Mouse (Mus musculus) limb, embryonic 12.5 days (tissue): Measurements from ENCODE around the gene Gm10217. TPM values are rescaled to one million over a fixed set of nuclear protein-coding genes. Genes with fewer than 3 reads are reported as not detected.

Experiments
- ATAC-seq: fragments of 200-750 bp; cut with Nextera tagmentation; 2 replicates; pipeline ENCODE4 v1.8.0; 2017; ENCODE audit warnings: low read depth, moderate TSS enrichment; ENCODE audit not compliant: insufficient number of reproducible peaks, insufficient read depth, low FRiP score, low TSS enrichment
- H3K27ac ChIP-seq: fragments of 300-500 bp; sonication (generic); 2 replicates; pipeline ENCODE4 v1.5.1; 2016; ENCODE audit warnings: mild to moderate bottlenecking, moderate library complexity
- H3K27me3 ChIP-seq: fragments of 300-500 bp; sonication (generic); 2 replicates; pipeline ENCODE4 v1.6.1; 2016; ENCODE audit warnings: mild to moderate bottlenecking, moderate library complexity
- H3K36me3 ChIP-seq: fragments of 300-500 bp; sonication (generic); 2 replicates; pipeline ENCODE4 v1.6.1; 2016; ENCODE audit warnings: mild to moderate bottlenecking, moderate library complexity
- H3K4me1 ChIP-seq: fragments of 300-500 bp; sonication (generic); replicated peaks from 2 replicates; pipeline ENCODE4 v1.6.1; 2016
- H3K4me2 ChIP-seq: fragments of 300-500 bp; sonication (generic); 2 replicates; pipeline ENCODE4 v1.6.1; 2016; ENCODE audit warnings: mild to moderate bottlenecking, moderate library complexity
- H3K4me3 ChIP-seq: fragments of 300-500 bp; sonication (generic); replicated peaks from 2 replicates; pipeline ENCODE4 v1.5.1; 2016; ENCODE audit warnings: mild to moderate bottlenecking
- H3K9ac ChIP-seq: fragments of 300-500 bp; sonication (generic); replicated peaks from 2 replicates; pipeline ENCODE4 v1.6.1; 2016; ENCODE audit warnings: mild to moderate bottlenecking, moderate library complexity
- H3K9me3 ChIP-seq: fragments of 300-500 bp; sonication (generic); 2 replicates; pipeline ENCODE4 v1.6.1; 2016; ENCODE audit warnings: mild to moderate bottlenecking, moderate library complexity
- WGBS: fragments of 180-500 bp; shearing (Covaris S2); methylation state at CpG from one replicate; pipeline ENCODE4 v1.1.7; 2016; 5-methylcytosine and 5-hydroxymethylcytosine counted together
- polyA plus RNA-seq: library from polyadenylated mRNA; unstranded; fragments of >200 nt; fragmentation: Nextera tagmentation; extraction: Ambion mirVana; gene quantifications from 2 replicates; pipeline ENCODE4 v1.2.1, GENCODE M21; 2016

The Gm10217 gene
- not detected in 2 replicates for polyA plus RNA-seq

DNA sequence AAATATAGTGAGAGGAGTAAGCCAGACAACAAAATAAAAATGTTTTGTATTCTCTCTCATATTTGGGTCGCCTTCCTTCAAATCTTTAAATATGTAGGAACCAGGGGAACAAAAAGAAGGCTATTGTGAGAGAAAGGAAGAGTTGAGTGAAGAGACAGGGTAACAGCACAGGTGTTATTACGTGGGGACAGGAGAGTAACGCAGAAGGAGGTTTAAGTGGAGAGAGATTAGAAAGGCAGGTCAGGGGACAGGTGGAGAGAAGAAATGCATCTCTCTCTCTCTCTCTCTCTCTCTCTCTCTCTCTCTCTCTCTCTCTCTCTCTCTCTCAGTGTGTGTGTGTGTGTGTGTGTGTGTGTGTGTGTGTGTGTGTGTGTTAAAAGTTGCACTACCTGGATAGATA is at the start of gene Gm10217:
Gene Gm10217, plus strand, starts transcription at position 301 of the 400 bp plus-strand sequence.
- H3K9me3 ChIP-seq: no peaks in the 10 kb centered on the region
- 86% methylated on average over 3 of the region's 3 CpGs for WGBS
- no peak for ATAC-seq
- H3K4me1 ChIP-seq: no peaks in the 10 kb centered on the region
- no peaks in the 10 kb centered on the region for H3K36me3 ChIP-seq
- no peak within 1 kb of the TSS for H3K9ac ChIP-seq
- no peak within 1 kb of the TSS for H3K4me2 ChIP-seq
- no peaks in the 10 kb centered on the region for H3K27me3 ChIP-seq
- no peak within 1 kb of the TSS for H3K27ac ChIP-seq
- H3K4me3 ChIP-seq: no peak within 1 kb of the TSS

DNA sequence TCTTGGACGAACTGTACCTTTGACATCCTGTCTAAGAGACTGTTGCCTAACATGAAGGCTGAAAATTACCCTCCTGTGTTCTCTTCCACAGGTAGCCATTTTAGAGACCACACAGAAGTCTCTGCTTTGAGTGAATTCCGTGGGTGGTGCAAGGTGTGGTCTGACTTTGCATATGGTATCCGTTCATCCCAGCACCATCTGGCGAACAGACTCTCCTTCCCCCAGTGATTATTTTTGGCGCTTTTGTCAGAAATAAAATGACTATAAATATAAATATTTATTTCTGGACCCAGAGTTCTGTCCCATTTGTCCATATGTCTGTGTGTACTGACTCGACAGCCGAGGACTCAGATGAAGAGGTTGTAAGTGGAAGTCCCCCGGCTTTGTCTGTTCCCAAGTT is 39.3 kb upstream of the Gm10217 start:
- no peak for ATAC-seq
- 64% methylated on average over 8 of the region's 8 CpGs for WGBS

DNA sequence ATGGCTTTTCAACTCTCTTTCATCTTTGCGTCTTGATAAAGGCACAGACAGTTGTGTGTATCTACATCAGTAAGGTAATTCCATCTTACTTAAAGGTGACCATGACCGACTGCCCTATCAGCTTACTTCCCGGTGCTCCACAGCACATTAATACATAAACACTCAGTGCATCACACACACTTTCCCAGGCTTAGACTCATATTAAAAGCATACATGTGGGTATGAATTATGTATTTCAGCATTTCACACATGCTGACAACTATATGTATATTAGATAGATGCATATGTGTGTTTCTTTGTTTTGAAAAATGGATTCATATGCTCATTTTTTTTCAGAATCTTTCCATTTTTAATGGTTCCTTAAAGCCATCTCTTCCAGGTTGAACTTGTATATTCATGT is 23.8 kb upstream of the Gm10217 start:
- no peaks in the 10 kb centered on the region for H3K36me3 ChIP-seq
- ATAC-seq: no peak
- no peak overlapping the region for H3K4me3 ChIP-seq
- no peak overlapping the region for H3K4me2 ChIP-seq
- H3K9me3 ChIP-seq: no peaks in the 10 kb centered on the region
- H3K9ac ChIP-seq: no peak overlapping the region
- H3K27me3 ChIP-seq: no peaks in the 10 kb centered on the region
- no peaks in the 10 kb centered on the region for H3K4me1 ChIP-seq
- no peak overlapping the region for H3K27ac ChIP-seq
- 93% methylated on average over 3 of the region's 3 CpGs for WGBS

More for the DNA sequence above, 39.3 kb upstream of the Gm10217 start:
- Histone ChIP-seq H3K27me3 (no peaks in the 10 kb centered on the region), H3K27ac (no peak overlapping the region), H3K36me3 (no peaks in the 10 kb centered on the region), H3K4me2 (no peak overlapping the region), H3K4me1 (no peaks in the 10 kb centered on the region), H3K4me3 (no peak overlapping the region), H3K9ac (no peak overlapping the region), H3K9me3 (no peaks in the 10 kb centered on the region)

DNA sequence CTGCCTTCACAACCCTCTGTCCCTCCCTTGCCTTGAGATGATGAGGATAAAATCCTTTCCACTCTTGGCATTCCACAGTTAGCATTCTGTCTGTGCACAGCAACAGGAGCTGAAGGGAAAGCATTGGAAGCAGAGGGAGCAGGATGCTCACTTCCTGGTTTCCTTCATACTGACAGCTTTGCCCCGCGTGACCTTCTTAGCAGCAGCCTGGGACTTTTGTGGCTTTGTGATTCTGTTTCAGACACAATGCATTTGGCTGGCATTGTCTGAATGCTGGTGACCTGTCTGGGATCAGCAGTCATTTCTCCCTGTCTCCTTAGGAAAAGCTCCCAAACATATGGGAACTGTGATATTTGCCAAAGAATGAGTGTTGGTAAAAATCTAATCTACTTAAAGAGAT is 4.8 kb upstream of the Gm10217 start:
- Histone ChIP-seq H3K9me3 (no peaks in the 10 kb centered on the region), H3K4me1 (no peaks in the 10 kb centered on the region), H3K4me3 (no peak overlapping the region), H3K9ac (no peak overlapping the region), H3K27ac (no peak overlapping the region), H3K36me3 (no peaks in the 10 kb centered on the region), H3K4me2 (no peak overlapping the region), H3K27me3 (no peaks in the 10 kb centered on the region)
- no peak for ATAC-seq
- WGBS: 30% methylated on average over 2 of the region's 2 CpGs

DNA sequence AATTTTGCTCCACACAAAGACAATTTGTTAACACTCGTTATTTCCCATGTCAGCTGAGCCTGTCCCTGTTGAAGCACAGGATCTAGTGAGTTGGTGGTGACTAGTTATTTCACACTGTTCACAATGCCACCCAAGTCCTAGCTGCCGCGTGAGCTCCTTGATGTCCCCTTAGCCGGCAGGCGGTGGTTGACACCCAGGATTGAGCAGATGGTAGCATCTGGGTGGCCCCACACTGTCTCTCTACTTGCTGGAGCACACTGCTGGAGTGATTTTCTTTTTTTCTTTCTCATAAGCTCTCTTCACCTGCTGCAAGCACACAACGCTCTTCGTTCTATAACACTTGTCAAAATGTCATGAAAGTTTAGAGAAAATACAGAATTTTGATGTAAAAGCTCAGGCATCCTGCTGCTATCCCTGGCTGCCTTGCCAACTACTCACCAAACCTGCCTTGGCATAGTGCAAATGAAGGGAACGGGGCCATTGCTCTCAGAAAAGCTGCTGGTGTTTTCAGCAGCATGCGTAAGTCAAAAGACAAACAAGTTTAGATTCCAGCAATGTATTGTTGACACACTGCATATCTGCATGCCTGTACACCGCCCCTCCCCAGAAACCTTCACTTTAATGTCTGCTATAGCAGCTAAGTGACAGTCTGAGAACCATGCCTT is 3.4 kb upstream of the Gm10217 start:
- no peak overlapping the region for H3K4me3 ChIP-seq
- no peak overlapping the region for H3K4me2 ChIP-seq
- no peaks in the 10 kb centered on the region for H3K9me3 ChIP-seq
- H3K4me1 ChIP-seq: no peaks in the 10 kb centered on the region
- WGBS: 61% methylated on average over 10 of the region's 10 CpGs
- no peaks in the 10 kb centered on the region for H3K36me3 ChIP-seq
- no peaks in the 10 kb centered on the region for H3K27me3 ChIP-seq
- no peak overlapping the region for H3K9ac ChIP-seq
- no peak overlapping the region for H3K27ac ChIP-seq
- no peak for ATAC-seq

DNA sequence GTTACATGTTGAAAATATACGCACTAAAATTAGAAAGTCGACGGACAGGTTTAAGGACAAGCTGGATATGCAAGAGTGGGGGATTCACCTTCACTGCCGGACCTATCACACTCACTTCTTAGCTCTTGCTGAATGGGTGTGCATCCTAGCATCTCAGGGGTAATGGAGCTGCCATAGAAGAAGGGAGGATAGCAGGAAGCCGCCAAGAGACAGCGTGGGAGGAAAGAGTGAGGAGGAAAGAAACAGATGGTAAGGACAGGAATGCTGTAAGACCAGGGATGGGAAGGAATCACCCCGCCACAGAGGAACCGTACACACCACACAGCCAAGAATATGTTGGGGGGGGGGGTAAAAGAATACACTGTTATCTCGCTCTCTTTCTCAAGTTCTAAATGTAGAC is 1.1 kb downstream of the Gm10217 start:
- no peak overlapping the region for H3K9ac ChIP-seq
- no peaks in the 10 kb centered on the region for H3K9me3 ChIP-seq
- no peak for ATAC-seq
- no peaks in the 10 kb centered on the region for H3K27me3 ChIP-seq
- no peaks in the 10 kb centered on the region for H3K36me3 ChIP-seq
- 88% methylated on average over 9 of the region's 9 CpGs for WGBS
- no peaks in the 10 kb centered on the region for H3K4me1 ChIP-seq
- no peak overlapping the region for H3K4me2 ChIP-seq
- H3K27ac ChIP-seq: no peak overlapping the region
- no peak overlapping the region for H3K4me3 ChIP-seq

DNA sequence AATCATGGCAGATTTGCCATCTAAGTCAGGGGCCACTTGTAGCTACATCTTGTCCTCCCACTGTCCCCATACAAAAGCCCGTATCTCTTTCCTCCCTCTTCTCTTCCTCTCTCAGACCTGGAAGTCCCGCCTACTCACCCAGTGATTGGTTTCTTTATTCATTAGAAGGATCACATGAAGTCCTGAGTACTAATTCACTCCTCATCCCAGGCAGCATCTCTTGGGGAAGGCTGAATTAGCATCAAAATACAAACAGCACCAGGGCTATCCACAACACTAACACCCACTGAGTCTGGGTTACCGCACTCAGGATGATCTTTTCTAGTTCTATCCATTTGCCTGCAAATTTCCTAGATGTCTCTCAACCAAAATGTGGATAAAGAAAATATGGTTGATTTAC is 4.0 kb downstream of the Gm10217 start:
- no peak overlapping the region for H3K4me3 ChIP-seq
- 73% methylated on average over 3 of the region's 3 CpGs for WGBS
- no peak overlapping the region for H3K9ac ChIP-seq
- no peaks in the 10 kb centered on the region for H3K27me3 ChIP-seq
- H3K36me3 ChIP-seq: no peaks in the 10 kb centered on the region
- H3K27ac ChIP-seq: no peak overlapping the region
- H3K4me1 ChIP-seq: no peaks in the 10 kb centered on the region
- no peak overlapping the region for H3K4me2 ChIP-seq
- no peaks in the 10 kb centered on the region for H3K9me3 ChIP-seq
- no peak for ATAC-seq

DNA sequence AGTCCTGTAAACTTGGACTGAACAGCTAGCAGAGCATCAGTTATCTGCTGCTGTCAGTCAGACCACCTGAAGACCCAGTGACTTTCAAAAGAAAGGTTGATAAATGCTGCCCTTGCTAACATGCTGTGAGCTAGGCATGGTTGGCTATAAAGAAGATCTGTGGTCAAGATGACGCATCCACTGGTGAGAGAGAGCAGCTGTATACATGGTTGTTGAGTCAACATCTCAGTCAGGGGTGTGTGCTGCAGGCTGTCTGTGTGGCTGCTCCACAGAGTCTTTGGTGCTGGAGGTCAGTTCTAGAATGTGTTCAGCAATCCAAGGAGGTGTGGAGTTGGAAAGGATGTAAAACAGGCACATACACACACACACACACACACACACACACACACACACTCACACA is 12.2 kb downstream of the Gm10217 start:
- no peak for ATAC-seq
- Histone ChIP-seq H3K27ac (no peak overlapping the region), H3K9me3 (no peaks in the 10 kb centered on the region), H3K4me3 (no peak overlapping the region), H3K27me3 (no peaks in the 10 kb centered on the region), H3K4me2 (no peak overlapping the region), H3K9ac (no peak overlapping the region), H3K36me3 (no peaks in the 10 kb centered on the region), H3K4me1 (peaks cover 8% of the 10 kb centered on the region)
- WGBS: 81% methylated on average over 1 of the region's 1 CpGs

DNA sequence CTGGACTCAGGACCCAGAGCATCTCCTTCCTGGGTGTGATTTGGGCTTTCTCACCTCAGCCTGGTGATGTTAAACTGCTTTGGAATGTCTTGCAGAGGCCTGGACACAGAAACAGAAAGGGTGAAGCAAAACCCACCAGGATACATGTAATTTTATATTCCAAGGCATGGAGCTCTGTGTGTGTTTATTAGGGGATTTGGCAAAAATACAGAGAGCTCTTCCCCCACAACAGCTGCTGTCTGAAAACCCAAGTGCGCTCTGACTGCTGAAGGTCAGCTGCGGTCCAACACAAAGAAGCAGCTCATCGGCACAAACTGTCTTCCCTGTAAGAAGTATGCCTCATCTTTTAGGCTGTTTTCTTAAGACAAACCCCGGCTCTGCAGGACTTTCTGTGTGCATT is 15.9 kb downstream of the Gm10217 start:
- Histone ChIP-seq H3K4me1 (peaks cover 8% of the 10 kb centered on the region), H3K4me3 (no peak overlapping the region), H3K9me3 (no peaks in the 10 kb centered on the region), H3K9ac (no peak overlapping the region), H3K27ac (no peak overlapping the region), H3K36me3 (no peaks in the 10 kb centered on the region), H3K4me2 (no peak overlapping the region), H3K27me3 (no peaks in the 10 kb centered on the region)
- ATAC-seq: no peak
- WGBS: 49% methylated on average over 4 of the region's 4 CpGs

DNA sequence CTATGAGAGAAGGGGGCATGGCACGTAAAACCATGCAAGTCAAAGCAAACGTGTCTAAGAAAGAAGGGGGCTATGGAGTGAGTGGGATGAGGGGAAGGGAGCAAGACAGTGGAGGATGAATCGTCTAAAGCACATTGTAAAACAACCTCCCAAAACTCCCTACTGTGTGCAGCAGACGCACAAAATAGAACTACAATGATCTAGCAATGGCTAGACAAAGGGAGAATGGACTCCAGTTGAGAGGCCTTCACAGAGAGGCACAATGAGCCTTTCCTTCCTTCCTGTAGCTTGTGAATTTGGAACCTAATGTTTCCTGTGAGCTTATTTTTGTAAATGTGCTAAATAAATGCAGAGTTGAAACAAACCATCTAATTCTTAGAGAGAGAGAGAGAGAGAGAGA is 22.7 kb downstream of the Gm10217 start:
- Histone ChIP-seq H3K27me3 (no peaks in the 10 kb centered on the region), H3K27ac (no peak overlapping the region), H3K36me3 (no peaks in the 10 kb centered on the region), H3K4me1 (no peaks in the 10 kb centered on the region), H3K4me3 (no peak overlapping the region), H3K4me2 (no peak overlapping the region), H3K9me3 (no peaks in the 10 kb centered on the region), H3K9ac (no peak overlapping the region)
- WGBS: 78% methylated on average over 4 of the region's 4 CpGs
- no peak for ATAC-seq

DNA sequence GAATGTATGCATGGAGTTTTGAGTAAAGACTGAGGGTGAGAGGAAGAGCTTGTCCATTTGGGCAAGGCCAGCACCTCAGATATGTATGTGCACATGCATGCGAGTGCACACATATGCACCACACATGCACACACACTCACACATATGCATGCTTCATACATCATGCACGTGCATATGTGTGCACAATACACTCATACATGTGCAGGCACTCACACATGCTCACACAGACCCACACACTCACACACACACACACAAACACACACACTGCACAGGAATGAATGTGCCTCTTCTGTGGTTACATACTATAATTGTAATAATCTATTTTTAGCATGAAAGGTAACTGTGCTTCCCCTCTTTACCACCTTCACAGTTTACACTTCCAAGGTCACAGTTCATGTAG is 35.1 kb downstream of the Gm10217 start:
- 90% methylated on average over 2 of the region's 2 CpGs for WGBS
- H3K36me3 ChIP-seq: no peaks in the 10 kb centered on the region
- H3K4me1 ChIP-seq: no peaks in the 10 kb centered on the region; the same call in 1 of the 2 replicates
- no peak for ATAC-seq
- H3K4me2 ChIP-seq: no peak overlapping the region
- no peak overlapping the region for H3K27ac ChIP-seq
- no peaks in the 10 kb centered on the region for H3K9me3 ChIP-seq
- no peaks in the 10 kb centered on the region for H3K27me3 ChIP-seq
- no peak overlapping the region for H3K4me3 ChIP-seq
- no peak overlapping the region for H3K9ac ChIP-seq

DNA sequence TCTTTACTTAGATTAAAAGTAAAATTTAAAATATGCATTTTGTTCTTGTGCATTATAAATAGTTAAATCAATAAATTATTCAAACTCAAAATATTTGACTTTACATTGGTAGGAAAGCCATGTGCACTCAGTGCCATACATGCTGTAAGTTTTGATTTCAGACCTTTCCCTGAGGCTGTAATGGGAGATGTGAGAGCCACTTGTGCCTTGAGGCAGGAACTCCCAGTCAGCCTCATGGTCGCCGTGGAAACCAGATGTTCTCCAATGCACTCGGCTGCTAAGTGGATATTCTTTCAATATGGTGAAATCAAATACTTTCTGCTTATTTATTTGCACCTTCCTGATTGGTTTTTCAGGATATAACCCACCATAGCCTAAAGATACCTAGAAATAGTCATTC is 35.6 kb downstream of the Gm10217 start:
- 47% methylated on average over 3 of the region's 3 CpGs for WGBS
- ATAC-seq: no peak

More for the DNA sequence above, 35.6 kb downstream of the Gm10217 start:
- Histone ChIP-seq H3K9me3 (no peaks in the 10 kb centered on the region), H3K4me2 (no peak overlapping the region), H3K36me3 (no peaks in the 10 kb centered on the region), H3K9ac (no peak overlapping the region), H3K4me3 (no peak overlapping the region), H3K27me3 (no peaks in the 10 kb centered on the region), H3K27ac (no peak overlapping the region), H3K4me1 (no peaks in the 10 kb centered on the region; the same call in 1 of the 2 replicates)
